Mouse (Mus musculus) cerebellum, adult 9-10 months (tissue): Measurements from ENCODE around the gene Slc7a3.
A peak's percentile ranks its signal among the peaks of the same experiment; 100 is the strongest.
"Not testable (repeated sequence)": the region's sequence is repeated elsewhere in the genome, so short reads cannot be mapped to it uniquely, and the experiment has no call there.

ENCODE experiments used
- DNase-seq: peaks from one replicate; pipeline ENCODE4 v3.0.0; 2022

Gene Slc7a3

DNA sequence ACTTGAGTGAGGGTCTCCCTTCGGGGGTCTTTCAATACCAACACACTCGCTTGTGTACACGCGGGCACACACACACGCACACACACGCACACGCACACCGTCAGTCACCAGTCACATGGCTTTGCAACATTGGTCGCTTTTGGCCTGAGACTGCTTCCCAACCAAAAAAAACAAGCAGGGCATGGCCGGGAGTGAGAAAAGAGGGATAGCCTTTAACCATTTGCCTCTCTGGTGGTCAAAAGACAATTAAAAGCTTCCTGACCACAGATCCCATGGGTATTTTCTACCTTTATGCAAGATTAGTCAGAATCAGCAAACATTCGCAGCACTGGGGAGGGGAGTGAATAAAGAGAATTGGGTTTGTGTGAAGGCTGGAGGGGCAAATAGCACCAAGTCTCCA, at the start of gene Slc7a3:
Gene Slc7a3 (minus strand): TSS at position 101 of the 400 bp plus-strand sequence.
- no peak for DNase-seq

DNA sequence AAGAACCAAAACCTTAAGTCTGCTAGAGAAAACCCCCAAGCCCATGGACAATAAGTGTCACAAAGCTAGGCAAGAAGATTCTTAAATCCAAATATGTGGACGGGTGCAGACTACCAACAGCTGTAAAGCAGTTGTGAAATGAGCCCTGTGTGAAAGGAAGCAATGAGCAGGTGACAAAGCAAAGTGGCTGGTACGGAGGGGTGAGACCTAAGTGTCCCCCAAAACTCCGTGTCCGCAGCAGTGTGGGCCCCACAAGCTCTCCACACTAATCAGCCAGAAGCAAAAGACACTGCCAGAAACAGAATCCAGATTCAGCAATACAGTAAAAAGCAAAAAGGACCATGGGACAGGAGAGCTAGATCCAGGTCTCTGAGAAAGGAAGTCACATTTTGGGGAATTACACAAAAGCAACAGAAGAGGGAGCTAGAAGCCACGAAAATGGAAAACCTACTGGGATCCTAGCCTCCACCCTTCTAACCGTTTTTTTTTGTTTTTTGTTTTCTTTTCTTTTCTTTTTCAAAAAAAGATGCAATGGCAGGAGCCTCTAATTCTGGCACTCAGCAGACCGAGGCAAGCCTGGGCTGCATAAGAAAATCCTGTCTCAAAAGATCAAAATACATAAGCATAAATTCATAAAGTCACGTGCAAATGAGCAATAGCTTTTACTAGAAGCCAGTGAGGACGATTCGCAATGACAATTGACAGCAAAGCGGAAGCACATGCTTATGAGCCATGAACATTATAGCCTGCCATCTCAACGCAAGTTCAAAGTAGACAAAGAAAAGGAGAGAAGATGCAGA, 46.4 kb upstream of the Slc7a3 start:
- DNase-seq = peak; percentile 68

DNA sequence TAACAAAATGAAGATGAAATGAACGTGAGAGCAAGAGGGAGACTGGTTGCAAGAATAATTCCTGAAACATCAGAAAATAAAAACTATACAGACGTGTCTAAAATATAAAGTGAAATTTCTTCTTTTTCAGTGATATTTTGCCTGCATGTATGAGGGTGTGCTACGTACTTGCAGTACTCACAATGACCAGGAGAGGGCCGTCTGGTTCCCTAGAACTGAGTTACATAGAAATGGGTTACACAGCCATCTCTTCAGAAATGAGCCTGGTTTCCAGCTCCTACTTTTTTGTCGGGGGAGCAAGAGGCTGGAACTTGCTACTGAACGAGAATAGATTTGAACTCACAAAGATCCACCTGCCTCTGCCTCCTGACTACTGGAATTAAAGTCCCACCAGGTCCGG, 45.2 kb upstream of the Slc7a3 start:
- DNase-seq = peak; percentile 79

DNA sequence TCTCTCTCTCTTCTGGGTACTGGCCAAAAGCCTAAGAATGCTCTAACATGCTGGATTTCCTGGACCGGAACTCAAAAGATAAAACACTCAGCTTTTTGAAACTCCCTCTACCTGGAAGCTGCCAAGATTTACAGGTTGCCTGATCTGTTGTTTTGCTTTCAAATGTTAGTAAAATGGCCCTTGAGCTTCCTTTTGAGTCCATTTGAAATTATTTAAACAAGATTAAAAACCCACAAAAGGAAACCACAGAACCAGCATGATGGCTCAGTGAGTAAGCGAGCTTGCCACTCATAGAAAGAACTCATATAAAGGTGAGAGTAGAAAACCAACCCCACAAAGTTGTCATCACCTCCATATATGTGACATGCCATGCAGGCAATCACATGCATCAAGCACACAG, 42.7 kb upstream of the Slc7a3 start:
- DNase-seq = no peak

DNA sequence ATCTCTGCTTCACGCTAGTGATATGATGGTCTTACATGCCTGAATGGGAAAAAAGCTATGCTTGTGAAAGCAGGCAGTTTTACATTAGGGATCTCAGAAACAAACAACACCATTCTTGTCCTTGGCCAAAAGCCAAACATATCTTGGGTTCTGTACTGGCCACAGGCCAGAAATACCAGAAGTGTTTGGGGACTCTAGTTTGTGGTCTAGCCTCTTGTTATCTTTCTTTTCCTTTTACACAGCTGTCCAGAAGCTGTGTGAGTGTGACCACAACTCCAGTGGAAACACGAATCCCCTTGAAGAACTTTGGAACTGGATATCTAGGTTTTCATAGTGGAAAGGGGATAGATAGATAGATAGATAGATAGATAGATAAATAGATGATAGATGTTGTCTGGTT, 41.2 kb upstream of the Slc7a3 start:
- no peak for DNase-seq

DNA sequence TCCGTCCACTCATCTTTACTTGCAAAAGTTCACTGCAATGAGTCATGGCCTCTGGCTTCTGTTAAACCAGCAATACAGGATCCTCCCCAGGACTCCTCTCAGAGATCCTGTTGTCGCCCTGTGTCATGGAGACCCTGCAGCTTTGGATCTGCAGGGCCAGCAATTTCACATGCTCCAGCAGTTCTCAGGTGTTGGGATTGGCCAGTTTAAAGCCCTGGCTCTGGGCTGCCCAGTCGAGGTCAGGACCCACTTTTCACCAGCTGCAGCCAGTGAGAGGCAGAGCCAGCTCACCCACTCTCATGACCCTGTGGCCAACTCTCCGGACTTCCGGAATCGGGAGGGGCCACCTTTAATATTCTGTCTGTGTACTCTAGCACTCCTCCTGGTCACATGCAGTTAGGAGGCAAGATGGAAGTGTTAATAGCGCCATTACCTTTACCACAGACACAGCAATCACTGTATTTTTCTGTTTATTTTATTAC, 40.7 kb upstream of the Slc7a3 start:
- no peak for DNase-seq

DNA sequence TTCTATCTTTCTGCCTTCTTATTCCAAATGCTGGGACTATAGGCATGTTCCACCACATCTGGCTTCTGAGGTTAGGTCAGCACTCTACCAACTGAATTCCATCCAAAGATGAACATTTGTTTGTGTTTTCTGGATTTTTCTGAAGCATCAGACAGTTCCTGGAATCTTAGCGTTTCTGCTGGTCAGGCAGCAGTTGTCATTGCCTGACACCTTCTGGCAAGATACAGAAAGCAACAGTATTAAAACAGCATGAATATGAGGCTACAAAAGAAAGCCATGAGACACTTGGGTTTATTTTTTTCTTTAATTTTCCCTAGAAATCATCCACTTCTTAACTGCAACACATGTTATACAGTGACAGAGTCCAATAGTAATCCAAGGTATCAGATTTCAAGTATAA, 34.7 kb upstream of the Slc7a3 start:
- no peak for DNase-seq

DNA sequence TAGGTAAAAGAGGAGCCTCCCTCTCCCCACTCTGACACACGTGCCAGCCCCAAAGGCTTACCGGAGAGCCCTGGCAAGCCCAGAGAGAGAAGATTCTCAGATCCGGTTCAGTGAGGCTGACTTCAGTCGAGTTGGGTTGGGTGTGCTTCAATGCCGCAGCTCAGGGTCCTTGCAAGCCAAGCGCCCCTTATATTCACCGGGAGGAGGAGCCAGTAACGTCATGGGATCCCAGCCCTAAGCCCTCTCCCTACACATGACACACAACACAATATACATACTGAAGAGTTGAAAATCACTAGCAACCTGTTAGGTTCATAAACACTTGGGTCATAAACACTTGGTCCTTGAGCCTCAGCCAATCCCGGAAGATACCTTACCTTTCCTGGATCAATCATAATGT, 609 bp downstream of the Slc7a3 start:
- DNase-seq = not testable (repeated sequence)

DNA sequence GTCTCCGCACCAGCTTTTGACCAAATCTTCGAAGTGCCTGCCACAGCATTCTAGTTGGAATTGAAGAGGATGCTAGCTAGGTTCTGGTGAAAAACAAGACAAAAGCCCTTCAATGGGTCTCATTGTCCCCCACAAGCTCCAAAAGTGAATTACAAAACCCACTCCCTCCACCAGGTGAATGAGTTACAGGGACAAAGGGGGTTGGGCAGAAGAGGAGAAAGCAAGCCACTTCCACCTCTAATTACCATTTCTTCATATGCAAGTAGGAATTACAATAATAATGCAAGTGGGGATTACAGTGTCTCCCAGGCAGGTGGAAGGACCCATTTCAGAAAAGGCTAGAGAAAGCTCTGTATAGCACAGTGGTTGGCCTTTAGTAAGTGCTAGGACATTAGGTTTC, 1.6 kb downstream of the Slc7a3 start:
- no peak for DNase-seq

DNA sequence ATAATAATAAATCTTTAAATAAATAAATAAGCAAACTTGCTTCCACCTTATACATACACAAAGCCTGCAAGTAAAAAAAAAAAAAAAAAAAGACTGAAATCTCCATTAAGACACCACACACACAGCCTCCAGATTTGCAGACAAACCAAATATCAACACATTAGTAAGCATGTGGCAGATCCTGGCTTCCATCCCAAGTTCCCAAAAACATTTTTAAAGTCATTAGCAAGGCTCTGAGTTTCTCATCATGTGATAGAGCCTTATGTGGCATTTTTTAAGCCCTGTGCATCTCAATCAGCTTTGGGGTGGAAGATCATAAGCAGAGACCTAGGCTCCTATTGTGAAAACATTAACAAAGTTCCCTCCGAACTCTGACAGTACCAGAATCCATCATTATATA, 20.6 kb downstream of the Slc7a3 start:
- no peak for DNase-seq

DNA sequence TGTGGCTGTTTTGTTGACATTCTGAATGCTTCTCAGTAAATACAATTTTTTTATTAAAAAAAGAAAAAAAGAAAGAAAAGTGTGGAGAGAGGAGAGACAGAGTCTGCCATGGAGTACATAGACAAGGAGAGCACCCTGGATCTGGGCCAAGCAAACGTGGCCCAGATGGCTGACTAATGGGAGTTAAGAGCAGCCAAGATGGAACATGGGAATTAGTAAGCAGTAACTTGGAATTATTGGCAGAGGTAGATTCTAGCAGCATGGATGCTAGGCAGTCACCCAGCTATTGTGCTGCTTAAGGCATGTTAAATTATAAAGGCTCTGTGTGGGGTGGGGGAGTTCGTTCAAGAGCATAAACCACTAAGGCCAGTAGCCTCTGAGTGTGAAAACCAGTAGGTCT, 22.3 kb downstream of the Slc7a3 start:
- peak; percentile 5 for DNase-seq

DNA sequence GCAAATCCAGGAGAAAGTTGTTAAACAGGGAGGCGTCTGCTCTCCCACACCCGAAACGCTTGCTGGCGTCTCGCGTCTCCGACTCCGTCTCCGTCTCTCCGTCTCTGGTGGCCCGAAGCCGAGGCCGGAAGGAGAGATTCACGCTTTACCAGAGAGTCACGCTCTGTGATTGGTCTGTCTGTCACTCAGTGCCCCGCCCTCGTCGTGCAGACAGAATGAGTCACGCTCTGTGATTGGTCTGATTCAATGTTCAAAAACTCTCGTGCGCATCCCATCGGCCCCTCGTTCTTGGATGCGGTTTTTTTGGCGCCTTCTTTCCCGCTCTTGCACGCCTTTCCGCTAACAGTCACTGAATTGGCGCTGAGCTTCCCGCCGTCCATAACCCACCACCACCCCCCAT, 26.3 kb downstream of the Slc7a3 start, which contains the start of gene Tex11:
Gene Tex11 (minus strand): TSS at position 127 of the 400 bp plus-strand sequence.
- no peak for DNase-seq
